Mouse (Mus musculus) testis, adult 2 months (tissue): ENCODE data around the gene Ssbp3. TPM values are rescaled to one million over a fixed set of nuclear protein-coding genes. Genes with fewer than 3 reads are reported as not detected.

ENCODE experiments used
- H3K27ac ChIP-seq: fragments of 200-500 bp; 2 replicates; pipeline ENCODE4 v1.5.1; 2012; ENCODE audit warnings: low read depth, low read length; ENCODE audit not compliant: control insufficient read depth, insufficient read depth
- H3K27me3 ChIP-seq: fragments of 200-500 bp; 2 replicates; pipeline ENCODE4 v1.6.1; 2012; ENCODE audit warnings: mild to moderate bottlenecking, low read length, moderate library complexity; ENCODE audit not compliant: control insufficient read depth, insufficient read depth
- H3K36me3 ChIP-seq: fragments of 200-500 bp; 2 replicates; pipeline ENCODE4 v1.6.1; 2012; ENCODE audit warnings: mild to moderate bottlenecking, low read length; ENCODE audit not compliant: control insufficient read depth, insufficient read depth
- H3K4me1 ChIP-seq: fragments of 200-500 bp; 2 replicates; pipeline ENCODE4 v1.6.1; 2012; ENCODE audit warnings: low read length; ENCODE audit not compliant: control insufficient read depth, insufficient read depth
- H3K4me3 ChIP-seq: fragments of 200-500 bp; 2 replicates; pipeline ENCODE4 v1.5.1; 2012; ENCODE audit warnings: low read depth, mild to moderate bottlenecking, low read length, moderate library complexity, mixed read lengths; ENCODE audit not compliant: control insufficient read depth
- CTCF ChIP-seq: fragments of 200-500 bp; IDR thresholded peaks from 2 replicates; pipeline ENCODE4 v1.5.1; 2012; ENCODE audit warnings: low read depth, mild to moderate bottlenecking, inconsistent platforms, low read length, moderate library complexity; ENCODE audit not compliant: control insufficient read depth, insufficient read depth, insufficient replicate concordance
- POLR2A ChIP-seq: fragments of 200-500 bp; IDR thresholded peaks from 2 replicates; pipeline ENCODE4 v1.6.1; 2012; ENCODE audit warnings: low read depth, mild to moderate bottlenecking, inconsistent platforms, low read length, moderate library complexity; ENCODE audit not compliant: control insufficient read depth
- polyA plus RNA-seq: library from polyadenylated mRNA; depleted of rRNA; stranded (reverse); fragments of >200 nt; gene quantifications from 2 replicates; pipeline ENCODE4 v1.2.3, GENCODE M21; 2012

Ssbp3 gene
- polyA plus RNA-seq, 1 experiment = 38.3 TPM

DNA sequence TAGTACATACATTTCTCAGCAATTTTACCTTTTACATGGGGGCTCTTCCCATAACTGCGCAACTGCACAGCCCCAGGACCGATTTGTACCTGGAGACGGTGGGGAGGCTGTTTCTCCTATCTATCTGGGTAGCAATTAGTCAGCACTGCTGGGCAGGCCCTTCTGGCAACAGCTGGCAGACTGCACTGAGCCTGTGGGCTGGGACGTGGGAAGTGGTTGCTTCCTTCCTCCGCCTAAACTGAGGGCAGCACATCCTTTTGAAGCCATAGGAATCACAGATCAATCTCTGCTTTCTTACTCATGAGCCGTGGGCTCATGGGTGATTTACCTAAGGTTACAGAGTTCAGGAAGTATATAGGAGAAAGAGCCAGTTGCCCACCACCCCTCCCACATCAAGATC lies 148.3 kb downstream of the Ssbp3 start:
- no peak overlapping the region for H3K27ac ChIP-seq
- TF ChIP-seq CTCF = no peak
- no peak for TF ChIP-seq POLR2A
- H3K4me1 ChIP-seq = no peaks in the 10 kb centered on the region
- H3K4me3 ChIP-seq = no peak overlapping the region
- H3K27me3 ChIP-seq = no peaks in the 10 kb centered on the region
- peaks cover 3% of the 10 kb centered on the region for H3K36me3 ChIP-seq

- TF ChIP-seq CTCF (no peak), POLR2A (no peak)
- Histone ChIP-seq H3K36me3 (peaks cover 3% of the 10 kb centered on the region), H3K4me3 (no peak overlapping the region), H3K27ac (no peak overlapping the region), H3K4me1 (peaks cover 2% of the 10 kb centered on the region), H3K27me3 (no peaks in the 10 kb centered on the region)
These were observed 151.1 kb downstream of the Ssbp3 start for GRCm38 (mm10) chr4:107061560-107061959.

DNA sequence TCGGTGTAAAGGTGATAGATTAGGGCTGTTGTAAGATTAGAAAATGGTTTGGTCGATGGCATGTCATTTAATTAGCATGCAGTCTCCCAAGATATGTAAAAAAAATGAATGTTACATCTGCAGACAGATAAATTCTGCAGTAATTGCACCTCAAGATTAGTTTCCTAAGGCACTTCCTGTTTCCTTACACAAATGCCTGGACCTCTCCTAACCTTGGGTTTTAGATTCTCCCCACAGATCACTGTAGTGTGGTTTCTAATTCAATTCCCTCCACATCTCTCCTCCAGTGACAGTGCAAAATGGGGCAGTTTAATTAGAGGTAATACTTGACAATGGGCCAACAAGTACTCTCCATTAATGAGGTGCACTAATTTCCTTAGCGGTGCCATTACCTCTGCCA lies 152.7 kb downstream of the Ssbp3 start:
- peaks cover 8% of the 10 kb centered on the region for H3K4me1 ChIP-seq
- no peak overlapping the region for H3K27ac ChIP-seq
- no peaks in the 10 kb centered on the region for H3K27me3 ChIP-seq
- H3K36me3 ChIP-seq = peaks cover 2% of the 10 kb centered on the region
- TF ChIP-seq CTCF (no peak), POLR2A (no peak)
- no peak overlapping the region for H3K4me3 ChIP-seq

- Histone ChIP-seq H3K27ac (no peak overlapping the region), H3K36me3 (peaks cover 1% of the 10 kb centered on the region; the same call in 1 of the 2 replicates), H3K4me1 (peaks cover 8% of the 10 kb centered on the region), H3K4me3 (no peak overlapping the region), H3K27me3 (no peaks in the 10 kb centered on the region)
- TF ChIP-seq CTCF = no peak
These were observed 154.0 kb downstream of the Ssbp3 start for GRCm38 (mm10) chr4:107064394-107065098.

GRCm38 (mm10) chr4:107066252-107067124 lies 156.0 kb downstream of the Ssbp3 start, which contains the start of the genes Mrpl37 and Cyb5rl:
TSS of gene Mrpl37 (minus strand) at chr4:107066868.
TSS of gene Cyb5rl (plus strand) at chr4:107066988.
- H3K36me3 ChIP-seq = peaks cover 1% of the 10 kb centered on the region; the same call in 1 of the 2 replicates
- peak within 1 kb of the TSS; percentile 51 for H3K27ac ChIP-seq
- peak; percentile 91 for TF ChIP-seq POLR2A
- no peak for TF ChIP-seq CTCF
- H3K4me1 ChIP-seq = peaks cover 8% of the 10 kb centered on the region
- no peaks in the 10 kb centered on the region for H3K27me3 ChIP-seq
- H3K4me3 ChIP-seq = peak within 1 kb of the TSS; percentile 99

DNA sequence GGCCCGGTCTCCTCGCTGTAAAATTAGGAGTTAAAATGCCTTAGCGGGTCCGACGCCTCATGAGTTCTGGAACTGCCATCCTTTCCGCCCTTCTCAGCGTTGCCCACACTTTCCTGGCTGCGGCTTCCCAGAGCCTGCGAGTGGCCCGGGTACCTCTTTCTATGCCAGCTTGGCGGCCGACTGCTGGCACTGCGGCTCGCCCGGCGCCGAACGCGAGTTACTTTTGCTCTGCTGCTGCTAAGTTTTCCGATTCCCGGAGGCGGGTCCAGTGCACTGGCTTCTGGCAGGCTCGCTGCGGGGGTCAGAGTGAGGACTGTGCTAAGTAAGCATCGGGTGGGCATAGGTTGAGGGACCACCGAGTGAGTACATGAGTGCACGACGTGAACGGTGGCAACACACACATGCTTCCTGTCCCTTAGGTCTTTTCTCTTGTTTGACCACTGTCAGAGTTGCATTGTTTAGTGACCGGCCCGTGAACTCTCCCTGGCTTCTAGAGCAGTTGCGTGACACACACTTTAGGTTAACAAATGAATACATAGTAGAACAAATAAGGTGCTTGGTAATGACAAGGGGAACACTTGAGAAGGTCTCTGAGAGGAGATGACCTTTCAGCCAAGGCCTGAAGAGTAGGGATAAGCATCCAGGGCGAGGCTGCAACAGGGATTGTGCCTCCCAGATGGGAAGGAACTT lies 156.8 kb downstream of the Ssbp3 start:
- TF ChIP-seq CTCF (no peak), POLR2A (no peak)
- Histone ChIP-seq H3K27ac (peak overlapping the region; percentile 3), H3K4me1 (peaks cover 8% of the 10 kb centered on the region), H3K36me3 (peaks cover under 1% of the 10 kb centered on the region; the same call in 1 of the 2 replicates), H3K4me3 (peak overlapping the region; percentile 99), H3K27me3 (no peaks in the 10 kb centered on the region)

- Histone ChIP-seq H3K4me1 (peaks cover 2% of the 10 kb centered on the region), H3K4me3 (no peak overlapping the region), H3K27me3 (no peaks in the 10 kb centered on the region), H3K27ac (no peak overlapping the region), H3K36me3 (no peaks in the 10 kb centered on the region)
- TF ChIP-seq CTCF (no peak), POLR2A (no peak)
These were observed 161.8 kb downstream of the Ssbp3 start for GRCm38 (mm10) chr4:107072343-107072742.
